Mouse (Mus musculus) embryonic fibroblast, embryonic 13.5 days (primary cell): Measurements from ENCODE around the gene Fam219a.

Experiments used
- CTCF ChIP-seq: IDR thresholded peaks from 2 replicates; pipeline ENCODE4 v1.5.1; 2011; ENCODE audit warnings: mild to moderate bottlenecking, control low read depth, low read length, moderate library complexity, borderline replicate concordance; ENCODE audit not compliant: insufficient read depth
- POLR2A ChIP-seq: IDR thresholded peaks from 2 replicates; pipeline ENCODE4 v1.6.1; 2011; ENCODE audit warnings: low read depth, mild to moderate bottlenecking, control low read depth, low read length, moderate library complexity

GRCm38 (mm10) chr4:41571490-41571889 is 2.2 kb upstream of the Fam219a start:
- TF ChIP-seq CTCF (peak; percentile 46; the same call in 1 of the 2 replicates), POLR2A (no peak)
